Mouse (Mus musculus): ENCODE measurements around the gene Gm8237. TPM values are rescaled to one million over a fixed set of nuclear protein-coding genes. Genes with fewer than 3 reads are reported as not detected.
"Not testable (repeated sequence)": the region's sequence is repeated elsewhere in the genome, so short reads cannot be mapped to it uniquely, and the experiment has no call there.

The Gm8237 gene
- total RNA-seq (2015) (not detected in 2 replicates), total RNA-seq (2017) (not detected in 2 replicates)

DNA sequence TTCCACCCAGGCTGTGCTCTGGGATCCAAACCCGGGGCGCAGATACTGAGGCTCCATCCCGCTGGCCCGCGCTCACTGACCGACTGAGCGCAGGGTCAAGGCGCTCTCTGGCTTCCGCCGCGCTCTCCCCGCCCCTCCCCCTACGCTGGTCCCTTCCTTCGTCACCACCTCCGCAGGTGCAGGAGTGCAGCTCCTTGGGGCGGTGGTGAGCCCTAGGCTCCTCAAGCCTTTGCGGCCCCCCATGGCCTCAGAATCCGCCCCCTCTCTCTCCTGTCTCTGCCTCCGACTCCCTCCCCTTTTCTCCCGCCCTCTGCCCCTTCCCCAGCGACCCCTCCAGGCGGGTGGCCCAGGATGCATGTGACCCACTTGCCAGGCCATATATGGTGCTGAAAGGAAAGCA, at the start of gene Gm8237:
Gm8237 (minus strand) TSS at position 142 of the 400 bp plus-strand sequence.
- not testable (repeated sequence) for ATAC-seq (ENCODE audit: poor library complexity, severe bottlenecking)

DNA sequence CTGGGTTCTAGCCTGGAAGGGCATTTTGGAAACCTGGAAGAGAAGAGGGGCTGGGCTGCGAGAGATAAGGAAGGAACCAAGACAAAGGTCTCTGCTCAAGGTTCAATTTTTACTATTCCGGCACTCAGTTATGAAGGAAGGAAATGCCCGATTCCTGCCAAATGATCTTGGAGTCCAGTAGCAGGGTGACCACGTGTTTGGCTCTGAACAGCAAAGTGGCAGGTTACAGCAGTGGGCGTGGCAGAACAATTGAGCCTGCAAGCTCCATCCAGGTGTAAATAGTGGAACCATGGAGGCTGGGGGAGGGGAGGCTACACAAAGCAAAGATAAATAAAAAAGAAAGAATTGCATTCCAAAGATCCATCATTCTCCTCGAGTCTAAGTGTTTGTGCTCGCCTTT, 43.1 kb upstream of the Gm8237 start:
- ATAC-seq (ENCODE audit: poor library complexity, severe bottlenecking) = not testable (repeated sequence)

DNA sequence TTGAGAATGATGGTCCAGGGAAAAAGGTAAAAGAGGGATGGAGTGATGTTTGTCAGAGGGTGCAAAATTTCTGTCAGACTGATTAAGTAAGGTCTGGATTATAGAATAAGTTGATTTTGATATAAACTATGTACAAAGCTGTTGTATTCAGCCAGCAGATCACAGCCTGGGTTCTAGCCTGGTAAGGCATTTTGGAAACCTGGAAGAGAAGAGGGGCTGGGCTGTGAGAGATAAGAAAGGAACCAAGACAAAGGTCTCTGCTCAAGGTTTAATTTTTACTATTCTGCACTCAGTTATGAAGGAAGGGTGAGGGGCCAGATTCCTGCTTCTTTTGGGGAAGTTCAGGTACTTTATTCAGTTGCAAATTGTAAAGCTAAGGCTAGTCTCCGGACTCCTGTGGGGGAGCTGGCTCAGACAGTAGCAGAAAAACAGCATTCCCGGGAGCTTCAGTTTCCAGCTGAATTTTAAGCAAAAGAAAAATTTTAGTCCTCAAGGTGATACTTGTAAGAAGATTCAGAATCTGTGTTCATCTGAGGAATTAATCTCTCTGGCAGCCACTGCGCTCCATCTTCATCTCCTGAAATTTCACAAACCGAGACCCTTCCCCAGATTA, 38.3 kb upstream of the Gm8237 start:
- not testable (repeated sequence) for ATAC-seq (ENCODE audit: poor library complexity, severe bottlenecking)

DNA sequence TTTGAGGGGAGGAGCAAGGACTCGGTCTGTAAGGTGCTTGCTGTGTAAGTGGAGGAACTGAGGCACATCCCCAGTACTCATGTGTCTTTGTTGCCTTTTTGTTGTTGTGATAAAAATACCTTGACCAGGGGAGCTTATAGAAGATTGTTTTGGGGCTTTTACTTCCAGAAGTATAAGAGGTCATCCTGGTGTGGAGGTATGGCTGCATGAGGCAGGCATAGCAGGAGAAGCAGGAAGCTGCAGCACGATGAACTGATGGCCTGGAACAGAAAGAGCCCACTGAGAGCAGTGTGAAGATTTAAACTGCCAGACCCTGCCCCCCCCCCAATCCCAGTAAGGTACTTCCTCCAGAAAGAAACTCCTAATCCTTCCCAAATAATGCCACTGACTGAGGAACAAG, 33.5 kb upstream of the Gm8237 start:
- not testable (repeated sequence) for ATAC-seq (ENCODE audit: poor library complexity, severe bottlenecking)

DNA sequence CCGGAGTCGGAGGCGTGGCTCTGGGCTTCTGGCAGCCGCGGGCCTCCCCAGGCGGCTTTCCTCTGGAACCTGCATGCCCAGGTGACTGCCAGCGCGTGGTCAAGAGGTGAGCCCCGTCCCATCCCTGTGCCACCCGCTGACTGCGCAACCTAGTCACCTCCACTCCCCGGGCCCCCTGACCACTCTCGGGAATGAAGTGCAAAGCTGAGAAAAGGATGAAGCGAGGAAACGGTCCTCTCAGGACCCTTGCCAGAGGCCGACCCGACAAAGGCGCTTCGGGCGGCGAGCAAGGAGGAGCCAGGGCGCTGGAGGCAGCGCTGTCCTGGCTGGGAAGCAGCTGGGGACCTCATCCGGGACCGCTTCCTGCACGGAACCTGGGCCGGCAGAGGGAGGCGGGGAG, 391 bp downstream of the Gm8237 start:
- not testable (repeated sequence) for ATAC-seq (ENCODE audit: poor library complexity, severe bottlenecking)

DNA sequence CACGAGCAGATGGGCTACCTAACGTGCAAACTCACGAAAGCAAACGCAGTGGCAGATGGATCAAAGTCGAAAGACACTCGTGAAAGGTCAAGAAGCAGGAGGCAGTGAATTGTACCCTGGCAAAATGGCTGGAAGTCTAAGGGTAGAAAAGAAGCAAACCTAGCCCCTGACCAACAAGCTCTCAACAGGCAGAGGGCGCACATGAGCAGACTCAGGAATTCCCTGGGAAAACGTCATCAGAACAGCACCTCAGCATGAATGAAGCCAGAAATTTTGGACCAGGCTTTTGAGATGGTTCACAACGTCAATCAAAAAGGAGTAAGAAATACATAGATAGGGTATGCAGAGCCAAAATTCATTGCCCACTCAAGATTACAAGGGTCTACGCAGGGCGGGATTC, 1.0 kb downstream of the Gm8237 start:
- ATAC-seq (ENCODE audit: poor library complexity, severe bottlenecking) = not testable (repeated sequence)

DNA sequence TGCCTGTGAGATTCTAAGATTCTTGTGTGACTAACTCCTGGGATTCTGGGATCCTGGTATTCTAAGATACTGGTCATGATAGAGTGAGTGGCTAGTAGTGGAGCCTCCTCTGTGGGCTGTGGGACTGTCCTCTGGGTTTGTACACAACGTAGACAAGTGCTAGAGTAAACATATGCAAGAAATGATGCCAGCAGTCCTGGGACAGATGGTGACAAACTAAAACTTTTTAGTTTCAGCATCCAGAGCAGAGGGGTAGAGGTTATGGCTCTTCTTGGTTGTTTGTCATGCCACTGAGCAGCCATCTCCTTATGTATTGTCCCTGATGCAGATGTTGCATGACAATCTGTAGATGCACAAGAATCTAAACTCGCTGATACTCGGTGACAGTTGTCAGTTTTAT, 24.3 kb downstream of the Gm8237 start:
- ATAC-seq (ENCODE audit: poor library complexity, severe bottlenecking) = not testable (repeated sequence)

DNA sequence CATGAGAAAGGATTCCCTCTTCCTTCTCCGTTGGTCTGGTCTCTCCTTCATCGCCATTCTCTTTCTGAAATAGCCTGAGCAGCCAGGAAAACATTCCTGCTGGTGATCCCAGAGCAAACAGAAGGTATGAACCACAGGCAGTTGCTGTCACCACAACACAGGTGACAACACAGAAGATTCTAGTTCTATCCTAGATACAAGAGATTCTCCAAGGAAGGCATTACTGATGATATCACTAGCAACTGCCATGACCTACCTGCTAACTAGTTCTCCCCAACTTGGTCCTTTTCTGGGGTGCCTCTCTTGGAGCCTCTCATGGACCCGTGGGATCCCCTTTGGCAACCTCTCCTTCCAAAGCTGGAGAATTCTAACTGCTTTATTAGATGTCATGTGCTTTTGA, 50.0 kb downstream of the Gm8237 start, which contains the start of gene Gm3424:
Gm3424 (minus strand) TSS at position 101 of the 400 bp plus-strand sequence.
- not testable (repeated sequence) for ATAC-seq (ENCODE audit: poor library complexity, severe bottlenecking)

DNA sequence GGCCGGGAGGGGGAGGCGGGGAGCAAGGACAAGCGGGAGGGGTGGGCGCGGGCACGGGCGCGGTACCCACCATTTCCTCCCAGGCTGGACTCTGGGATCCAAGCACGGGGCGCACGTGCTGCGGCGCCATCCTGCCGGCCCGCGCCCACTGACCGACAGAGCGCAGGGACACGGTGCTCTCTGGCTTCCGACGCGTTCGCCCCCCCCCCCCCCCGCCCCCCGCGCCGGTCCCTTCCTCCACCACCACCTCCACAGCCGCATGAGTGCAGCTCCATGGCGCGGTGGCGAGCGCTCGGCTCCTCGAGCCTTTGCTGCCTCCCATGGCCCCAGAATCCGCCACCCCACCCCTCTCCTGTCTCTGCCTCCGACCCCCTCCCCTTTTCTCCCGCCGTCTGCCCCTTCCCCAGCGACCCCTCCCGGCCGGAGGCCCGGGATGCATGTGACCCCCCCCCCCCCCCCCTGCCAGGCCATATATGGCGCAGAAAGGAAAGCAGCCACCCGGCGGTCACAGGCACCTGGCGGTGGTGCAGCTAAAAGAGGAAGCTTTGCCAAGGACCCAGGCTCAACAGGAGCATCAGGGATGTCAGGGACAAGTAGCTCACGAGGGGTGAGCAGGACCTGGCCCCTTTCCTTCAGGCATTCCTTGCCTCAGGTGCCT, 67.4 kb downstream of the Gm8237 start:
- ATAC-seq (ENCODE audit: poor library complexity, severe bottlenecking) = not testable (repeated sequence)

Other genes with a start within 250 kb of the Gm8237 start
- not detected in 2 replicates for gene Gm8265, start 247.4 kb downstream of the Gm8237 start, total RNA-seq (2015)
- not detected in 2 replicates for gene Gm8265, start 247.4 kb downstream of the Gm8237 start, total RNA-seq (2017)
- gene Gm9603, start 192.9 kb downstream of the Gm8237 start, total RNA-seq (2015) = not detected in 2 replicates
- not detected in 2 replicates for gene Gm9603, start 192.9 kb downstream of the Gm8237 start, total RNA-seq (2017)
- gene Gm3373, start 138.8 kb downstream of the Gm8237 start, total RNA-seq (2015) = not detected in 2 replicates
- not detected in 2 replicates for gene Gm3373, start 138.8 kb downstream of the Gm8237 start, total RNA-seq (2017)
- 0.21 TPM in 1 of 2 replicates, not detected in the other for gene Gm3383, start 72.4 kb downstream of the Gm8237 start, total RNA-seq (2015)
- not detected in 2 replicates for gene Gm3383, start 72.4 kb downstream of the Gm8237 start, total RNA-seq (2017)
- gene Gm3424, start 50.1 kb downstream of the Gm8237 start, total RNA-seq (2015) = not detected in 2 replicates
- gene Gm3424, start 50.1 kb downstream of the Gm8237 start, total RNA-seq (2017) = not detected in 2 replicates
- gene Gm3248, start 81.4 kb upstream of the Gm8237 start, total RNA-seq (2015) = not detected in 2 replicates
- gene Gm3248, start 81.4 kb upstream of the Gm8237 start, total RNA-seq (2017) = not detected in 2 replicates
- not detected in 2 replicates for gene Gm3453, start 98.8 kb upstream of the Gm8237 start, total RNA-seq (2015)
- gene Gm3453, start 98.8 kb upstream of the Gm8237 start, total RNA-seq (2017) = not detected in 2 replicates
- gene Gm6337, start 177.9 kb upstream of the Gm8237 start, total RNA-seq (2015) = not detected in 2 replicates
- not detected in 2 replicates for gene Gm6337, start 177.9 kb upstream of the Gm8237 start, total RNA-seq (2017)
- not detected in 2 replicates for gene Gm8206, start 213.6 kb upstream of the Gm8237 start, total RNA-seq (2015)
- gene Gm8206, start 213.6 kb upstream of the Gm8237 start, total RNA-seq (2017) = not detected in 2 replicates
- gene Gm3468, start 228.3 kb upstream of the Gm8237 start, total RNA-seq (2015) = not detected in 2 replicates
- gene Gm3468, start 228.3 kb upstream of the Gm8237 start, total RNA-seq (2017) = not detected in 2 replicates
- gene Gm3476, start 245.4 kb upstream of the Gm8237 start, total RNA-seq (2015) = not detected in 2 replicates
- not detected in 2 replicates for gene Gm3476, start 245.4 kb upstream of the Gm8237 start, total RNA-seq (2017)